Mouse (Mus musculus) forebrain, embryonic 11.5 days (tissue): ENCODE data around the gene Src. TPM values are rescaled to one million over a fixed set of nuclear protein-coding genes. Genes with fewer than 3 reads are reported as not detected.
A peak's percentile ranks its signal among the peaks of the same experiment; 100 is the strongest.

ENCODE experiments used
- ATAC-seq: fragments of 200-750 bp; cut with Nextera tagmentation; replicated peaks from 2 replicates; pipeline ENCODE4 v1.8.0; 2017; ENCODE audit warnings: moderate TSS enrichment; ENCODE audit not compliant: low FRiP score
- DNase-seq: peaks from one replicate; pipeline ENCODE4 v3.0.0-alpha.2; 2017; ENCODE audit warnings: low spot score
- H3K27ac ChIP-seq: fragments of 300-500 bp; sonication (generic); 2 replicates; pipeline ENCODE4 v1.5.1; 2014; ENCODE audit warnings: low read depth, low read length
- H3K27me3 ChIP-seq: fragments of 300-500 bp; sonication (generic); 2 replicates; pipeline ENCODE4 v1.6.1; 2014; ENCODE audit warnings: mild to moderate bottlenecking, low read length, mixed read lengths; ENCODE audit not compliant: control insufficient read depth, insufficient read depth
- H3K36me3 ChIP-seq: fragments of 300-500 bp; sonication (generic); 2 replicates; pipeline ENCODE4 v1.6.1; 2014; ENCODE audit warnings: mild to moderate bottlenecking, low read length, moderate library complexity, mixed read lengths; ENCODE audit not compliant: control insufficient read depth, insufficient read depth
- H3K4me1 ChIP-seq: fragments of 300-500 bp; sonication (generic); replicated peaks from 2 replicates; pipeline ENCODE4 v1.6.1; 2014; ENCODE audit warnings: low read length, mixed read lengths; ENCODE audit not compliant: control insufficient read depth, insufficient read depth
- H3K4me2 ChIP-seq: fragments of 300-500 bp; sonication (generic); 2 replicates; pipeline ENCODE4 v1.6.1; 2014; ENCODE audit warnings: low read depth, mild to moderate bottlenecking, low read length, moderate library complexity, mixed read lengths; ENCODE audit not compliant: severe bottlenecking
- H3K4me3 ChIP-seq: fragments of 300-500 bp; sonication (generic); 2 replicates; pipeline ENCODE4 v1.5.1; 2014; ENCODE audit warnings: low read depth, low read length
- H3K9ac ChIP-seq: fragments of 300-500 bp; sonication (generic); 2 replicates; pipeline ENCODE4 v1.6.1; 2014; ENCODE audit warnings: low read length
- H3K9me3 ChIP-seq: fragments of 300-500 bp; sonication (generic); 2 replicates; pipeline ENCODE4 v1.6.1; 2016; ENCODE audit warnings: low read length, mixed read lengths; ENCODE audit not compliant: control insufficient read depth
- WGBS: fragments of 180-500 bp; shearing (Covaris S2); extraction: QIAGEN DNeasy Blood & Tissue Kit; methylation state at CpG from one replicate; pipeline ENCODE4 v1.1.7; 2014; 5-methylcytosine and 5-hydroxymethylcytosine counted together
- polyA plus RNA-seq: library from polyadenylated mRNA; unstranded; fragments of >200 nt; fragmentation: Nextera tagmentation; extraction: Ambion mirVana; gene quantifications from 2 replicates; pipeline ENCODE4 v1.2.1, GENCODE M21; 2014

The Src gene
- polyA plus RNA-seq, 1 experiment from 2014 or later, result 20.3 TPM

GRCm38 (mm10) chr2:157389591-157389921, 28.7 kb upstream of the Src start:
- Histone ChIP-seq H3K27ac (no peak overlapping the region), H3K4me1 (no peaks in the 10 kb centered on the region), H3K4me3 (no peak overlapping the region), H3K9me3 (no peaks in the 10 kb centered on the region), H3K4me2 (no peak overlapping the region), H3K36me3 (no peaks in the 10 kb centered on the region), H3K9ac (no peak overlapping the region), H3K27me3 (no peaks in the 10 kb centered on the region)
- WGBS, result 87% methylated on average over 7 of the region's 7 CpGs
- no peak for ATAC-seq
- no peak for DNase-seq

DNA sequence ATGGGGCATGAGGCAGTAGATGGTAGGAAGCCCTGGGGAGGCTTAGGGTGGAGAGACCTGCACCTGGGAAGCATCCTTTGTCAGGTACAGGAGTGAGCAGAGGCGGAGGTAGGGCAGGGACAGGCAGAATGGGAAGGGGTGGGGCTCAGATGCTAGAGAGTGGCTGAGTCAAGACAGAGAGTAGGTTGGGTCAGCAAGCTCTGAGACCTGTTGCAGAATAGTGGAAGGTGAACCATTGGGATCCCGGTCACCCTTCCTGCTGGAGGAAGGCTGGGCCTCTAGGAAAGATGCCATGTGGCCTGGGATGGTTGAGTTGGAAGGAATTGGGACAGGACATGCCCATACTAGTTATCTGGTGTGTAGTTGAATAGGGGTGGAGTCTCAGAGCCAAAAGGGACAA, 25.9 kb upstream of the Src start:
- H3K27me3 ChIP-seq, result no peaks in the 10 kb centered on the region
- DNase-seq (no peak), ATAC-seq (no peak)
- H3K36me3 ChIP-seq, result no peaks in the 10 kb centered on the region
- H3K27ac ChIP-seq, result no peak overlapping the region
- no peaks in the 10 kb centered on the region; the same call in 1 of the 2 replicates for H3K4me1 ChIP-seq
- H3K4me2 ChIP-seq, result no peak overlapping the region
- no peaks in the 10 kb centered on the region for H3K9me3 ChIP-seq
- H3K4me3 ChIP-seq, result no peak overlapping the region
- WGBS, result 90% methylated on average over 2 of the region's 2 CpGs
- no peak overlapping the region for H3K9ac ChIP-seq

GRCm38 (mm10) chr2:157393549-157393948, 24.7 kb upstream of the Src start:
- no peak overlapping the region for H3K27ac ChIP-seq
- no peak overlapping the region for H3K9ac ChIP-seq
- H3K27me3 ChIP-seq, result no peaks in the 10 kb centered on the region
- H3K4me2 ChIP-seq, result no peak overlapping the region
- 98% methylated on average over 4 of the region's 4 CpGs for WGBS
- H3K4me1 ChIP-seq, result no peaks in the 10 kb centered on the region; the same call in 1 of the 2 replicates
- peaks cover 2% of the 10 kb centered on the region; the same call in 1 of the 2 replicates for H3K36me3 ChIP-seq
- no peak overlapping the region for H3K4me3 ChIP-seq
- H3K9me3 ChIP-seq, result no peaks in the 10 kb centered on the region; the same call in 1 of the 2 replicates
- DNase-seq (no peak), ATAC-seq (no peak)

DNA sequence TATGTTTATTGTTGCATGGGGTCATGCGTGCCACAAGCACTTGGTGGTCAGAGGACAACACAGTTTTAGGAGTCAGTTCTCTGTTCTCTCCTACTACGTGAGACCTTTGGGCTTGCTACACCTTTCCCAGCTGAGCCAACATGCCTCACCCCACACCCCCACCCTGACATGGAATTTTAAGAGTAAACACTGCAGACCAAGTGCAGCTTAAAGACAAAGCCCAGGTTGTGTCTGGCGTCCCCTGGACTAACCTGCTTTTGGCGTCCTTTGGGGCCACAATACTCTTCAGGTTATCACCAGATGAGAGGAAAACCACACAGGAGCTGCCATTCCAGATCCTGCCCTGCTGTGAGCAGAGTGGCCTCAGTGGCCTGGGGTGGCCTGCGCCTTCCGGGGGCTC, 23.4 kb upstream of the Src start:
- peak; percentile 44 for DNase-seq
- Histone ChIP-seq H3K4me3 (no peak overlapping the region), H3K9me3 (no peaks in the 10 kb centered on the region; the same call in 1 of the 2 replicates), H3K27ac (no peak overlapping the region), H3K36me3 (peaks cover 2% of the 10 kb centered on the region; the same call in 1 of the 2 replicates), H3K9ac (no peak overlapping the region), H3K4me1 (no peaks in the 10 kb centered on the region; the same call in 1 of the 2 replicates), H3K4me2 (no peak overlapping the region), H3K27me3 (no peaks in the 10 kb centered on the region)
- WGBS, result 80% methylated on average over 6 of the region's 6 CpGs
- no peak for ATAC-seq

DNA sequence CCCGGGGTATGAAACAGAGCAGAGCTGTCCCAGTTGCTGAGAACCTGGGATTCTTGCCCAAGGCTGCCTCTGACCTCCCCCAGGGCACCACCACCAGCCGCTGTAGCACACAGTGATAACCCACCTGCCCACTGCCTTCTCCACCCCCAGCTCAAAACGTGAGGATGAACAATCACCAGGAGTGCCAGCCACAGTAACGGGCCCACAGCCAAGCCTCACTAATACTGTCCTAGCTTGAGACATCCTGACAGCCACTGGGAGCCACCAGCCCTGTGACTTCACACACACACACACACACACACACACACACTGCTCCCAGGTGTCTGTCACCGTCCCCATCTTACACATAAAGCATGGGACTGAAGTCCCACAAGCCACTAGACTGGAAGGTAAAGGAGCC, 22.9 kb upstream of the Src start:
- peaks cover 2% of the 10 kb centered on the region; the same call in 1 of the 2 replicates for H3K36me3 ChIP-seq

GRCm38 (mm10) chr2:157395960-157396359, 22.3 kb upstream of the Src start:
- H3K9me3 ChIP-seq, result no peaks in the 10 kb centered on the region; the same call in 1 of the 2 replicates
- WGBS, result 60% methylated on average over 13 of the region's 13 CpGs
- no peak overlapping the region for H3K4me2 ChIP-seq
- ATAC-seq, result no peak
- H3K9ac ChIP-seq, result no peak overlapping the region
- H3K27ac ChIP-seq, result no peak overlapping the region
- H3K36me3 ChIP-seq, result peaks cover 2% of the 10 kb centered on the region; the same call in 1 of the 2 replicates
- H3K27me3 ChIP-seq, result no peaks in the 10 kb centered on the region
- no peak overlapping the region for H3K4me3 ChIP-seq
- no peaks in the 10 kb centered on the region; the same call in 1 of the 2 replicates for H3K4me1 ChIP-seq
- DNase-seq, result peak; percentile 51

More for the DNA sequence above, 22.9 kb upstream of the Src start:
- Histone ChIP-seq H3K9me3 (no peaks in the 10 kb centered on the region; the same call in 1 of the 2 replicates), H3K27ac (no peak overlapping the region), H3K4me3 (no peak overlapping the region), H3K9ac (no peak overlapping the region), H3K4me1 (no peaks in the 10 kb centered on the region; the same call in 1 of the 2 replicates), H3K4me2 (no peak overlapping the region), H3K27me3 (no peaks in the 10 kb centered on the region)
- 73% methylated on average over 5 of the region's 5 CpGs for WGBS
- ATAC-seq, result no peak
- peak; percentile 42 for DNase-seq

GRCm38 (mm10) chr2:157397376-157397775, 20.9 kb upstream of the Src start:
- no peaks in the 10 kb centered on the region; the same call in 1 of the 2 replicates for H3K4me1 ChIP-seq
- H3K27me3 ChIP-seq, result no peaks in the 10 kb centered on the region
- WGBS, result 89% methylated on average over 4 of the region's 4 CpGs
- ATAC-seq, result no peak
- no peak for DNase-seq
- H3K9me3 ChIP-seq, result no peaks in the 10 kb centered on the region; the same call in 1 of the 2 replicates
- H3K4me2 ChIP-seq, result no peak overlapping the region
- no peak overlapping the region for H3K9ac ChIP-seq
- H3K27ac ChIP-seq, result no peak overlapping the region
- H3K4me3 ChIP-seq, result no peak overlapping the region
- H3K36me3 ChIP-seq, result peaks cover 2% of the 10 kb centered on the region; the same call in 1 of the 2 replicates

DNA sequence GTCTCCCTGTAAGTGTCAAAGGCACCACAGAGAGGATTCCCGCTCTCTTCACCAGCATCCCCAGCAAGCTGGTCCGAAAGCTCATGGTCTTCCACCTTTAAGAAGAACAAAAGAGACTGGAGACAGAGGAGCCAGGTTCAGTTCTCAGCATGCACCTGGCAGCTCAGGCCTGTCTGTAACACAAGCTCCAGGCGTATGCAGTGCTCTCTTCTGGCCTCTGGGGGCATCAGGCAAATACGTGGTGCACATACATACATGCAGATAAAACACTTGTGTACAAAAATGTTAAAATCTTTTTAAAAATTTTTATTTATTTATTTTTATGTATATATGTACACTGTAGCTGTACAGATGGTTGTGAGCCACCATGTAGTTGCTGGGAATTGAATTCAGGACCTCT, 19.7 kb upstream of the Src start:
- Histone ChIP-seq H3K4me2 (no peak overlapping the region), H3K4me3 (no peak overlapping the region), H3K36me3 (peaks cover 2% of the 10 kb centered on the region; the same call in 1 of the 2 replicates), H3K4me1 (no peaks in the 10 kb centered on the region; the same call in 1 of the 2 replicates), H3K9ac (no peak overlapping the region), H3K27ac (no peak overlapping the region), H3K27me3 (no peaks in the 10 kb centered on the region), H3K9me3 (no peaks in the 10 kb centered on the region; the same call in 1 of the 2 replicates)
- DNase-seq (no peak), ATAC-seq (no peak)
- 96% methylated on average over 4 of the region's 4 CpGs for WGBS

GRCm38 (mm10) chr2:157399797-157400196, 18.4 kb upstream of the Src start:
- 87% methylated on average over 10 of the region's 10 CpGs for WGBS
- no peak overlapping the region for H3K9ac ChIP-seq
- H3K36me3 ChIP-seq, result peaks cover 2% of the 10 kb centered on the region; the same call in 1 of the 2 replicates
- no peak overlapping the region for H3K4me2 ChIP-seq
- no peaks in the 10 kb centered on the region; the same call in 1 of the 2 replicates for H3K4me1 ChIP-seq
- no peak overlapping the region for H3K27ac ChIP-seq
- ATAC-seq (no peak), DNase-seq (no peak)
- no peaks in the 10 kb centered on the region; the same call in 1 of the 2 replicates for H3K9me3 ChIP-seq
- H3K27me3 ChIP-seq, result no peaks in the 10 kb centered on the region
- H3K4me3 ChIP-seq, result no peak overlapping the region
